Mouse (Mus musculus) layer of hippocampus, adult 18-20 months (tissue): ENCODE results near the gene Adss. TPM values are rescaled to one million over a fixed set of nuclear protein-coding genes. Genes with fewer than 3 reads are reported as not detected.
A peak's percentile ranks its signal among the peaks of the same experiment; 100 is the strongest.
"Not testable (repeated sequence)": the region's sequence is repeated elsewhere in the genome, so short reads cannot be mapped to it uniquely, and the experiment has no call there.

Experiments used
- DNase-seq, 2 experiments: peaks; one replicate each; pipeline ENCODE4 v3.0.0; 2022; ENCODE audit warnings: low spot score in 2 of 2
- long read RNA-seq: library from polyadenylated mRNA; stranded (forward); transcript quantifications from one replicate; pipeline ENCODE4 v2.0.0, GENCODE M21; 2021
- total RNA-seq, 2 experiments: library from RNA; stranded (reverse); gene quantifications; 2 replicates each; pipeline ENCODE4 v1.2.3; 2021

Gene Adss
- total RNA-seq, result 10 to 100 TPM; 65.9 to 68.9 TPM
- long read RNA-seq, transcript Adss-201 (13 exons, 2,771 nt), result major isoform, 98 of 123 reads
- long read RNA-seq, partial matches to known transcripts, result 4 of 123 reads
- long read RNA-seq, other reads (novel, unspliced or antisense), result 21 of 123 reads

DNA sequence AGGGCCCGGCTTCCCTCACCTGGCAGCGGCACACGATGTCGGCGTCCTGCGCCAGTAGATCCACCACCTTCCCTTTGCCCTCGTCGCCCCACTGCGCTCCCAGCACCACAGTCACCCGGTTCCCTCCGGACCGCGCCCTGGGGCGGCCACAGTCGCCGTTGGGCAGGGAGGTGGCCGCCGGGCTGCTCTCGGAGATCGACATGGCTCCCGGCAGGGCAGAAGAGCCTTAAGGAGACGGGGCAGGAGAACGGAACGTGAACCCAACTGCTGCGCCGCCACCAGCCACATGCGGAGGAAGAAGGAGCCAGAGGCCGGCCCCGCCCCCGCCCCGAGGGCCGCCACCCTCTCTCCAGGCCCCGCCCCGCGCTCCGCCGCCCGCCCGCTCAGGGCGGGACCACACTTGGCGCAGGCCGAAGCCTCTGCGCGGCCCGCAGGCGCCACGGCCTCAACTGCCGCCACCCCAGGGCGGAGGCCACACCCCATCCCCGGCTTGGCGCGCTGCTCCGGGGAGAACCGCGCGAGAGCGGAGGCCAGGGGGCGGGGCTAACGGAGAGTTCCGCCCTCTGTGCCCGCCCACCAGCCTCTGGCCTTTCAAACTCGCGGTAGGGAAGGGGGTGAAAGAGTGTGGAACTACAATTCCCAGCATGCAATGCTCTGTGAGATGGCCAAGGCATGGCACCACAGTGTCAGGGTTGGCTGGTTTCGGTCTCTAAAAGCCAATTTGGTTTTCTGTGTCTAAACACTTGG, at the start of gene Adss:
Gene Adss, minus strand, starts transcription at position 319 of the 747 bp plus-strand sequence.
- DNase-seq, result peak; percentile 98 to 99

DNA sequence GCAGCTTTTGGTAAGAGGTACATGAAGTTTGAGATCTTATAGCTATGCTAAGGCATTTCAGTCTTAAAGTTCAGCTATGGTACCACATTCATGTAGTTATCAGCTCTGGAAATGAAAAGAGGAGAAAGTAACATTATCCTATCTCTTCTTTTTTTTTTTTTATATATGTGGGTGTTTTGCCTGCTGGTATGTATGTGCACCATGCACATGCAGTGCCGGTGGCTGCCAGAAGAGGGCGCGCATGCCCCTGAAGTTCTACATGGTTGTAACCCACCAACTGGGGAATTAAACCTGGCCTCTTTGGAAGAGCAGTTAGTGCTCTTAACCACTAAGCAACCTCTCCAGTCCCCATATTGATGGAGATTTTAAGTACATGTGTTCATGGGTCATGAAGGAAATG, 49.5 kb upstream of the Adss start:
- not testable (repeated sequence) for DNase-seq

- DNase-seq, result peak in 1 of 2 experiments; percentile 9
These were observed 31.5 kb upstream of the Adss start for GRCm38 (mm10) chr1:177827776-177828175.

- not testable (repeated sequence) for DNase-seq
These were observed 10.5 kb upstream of the Adss start for GRCm38 (mm10) chr1:177806772-177807171.

DNA sequence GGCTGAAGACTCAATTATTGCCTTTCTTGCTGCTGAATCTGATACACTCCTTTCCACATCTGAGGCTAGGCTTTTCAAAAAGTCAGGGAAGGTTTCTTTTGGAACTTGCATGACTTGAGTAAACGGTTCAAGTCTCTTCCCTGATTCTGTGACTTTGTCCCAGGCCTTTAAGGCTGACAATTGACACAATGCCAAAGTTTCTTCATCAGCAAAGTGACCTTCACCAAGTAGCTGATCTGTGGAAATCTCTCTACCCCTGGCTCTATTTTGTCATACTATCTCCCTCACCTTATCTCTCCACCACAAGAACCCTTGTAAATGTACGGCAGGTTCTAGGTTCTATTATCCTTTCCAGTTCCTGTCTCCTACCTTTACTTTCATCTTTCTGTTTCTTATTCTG, 7.2 kb upstream of the Adss start:
- DNase-seq, result no peak

DNA sequence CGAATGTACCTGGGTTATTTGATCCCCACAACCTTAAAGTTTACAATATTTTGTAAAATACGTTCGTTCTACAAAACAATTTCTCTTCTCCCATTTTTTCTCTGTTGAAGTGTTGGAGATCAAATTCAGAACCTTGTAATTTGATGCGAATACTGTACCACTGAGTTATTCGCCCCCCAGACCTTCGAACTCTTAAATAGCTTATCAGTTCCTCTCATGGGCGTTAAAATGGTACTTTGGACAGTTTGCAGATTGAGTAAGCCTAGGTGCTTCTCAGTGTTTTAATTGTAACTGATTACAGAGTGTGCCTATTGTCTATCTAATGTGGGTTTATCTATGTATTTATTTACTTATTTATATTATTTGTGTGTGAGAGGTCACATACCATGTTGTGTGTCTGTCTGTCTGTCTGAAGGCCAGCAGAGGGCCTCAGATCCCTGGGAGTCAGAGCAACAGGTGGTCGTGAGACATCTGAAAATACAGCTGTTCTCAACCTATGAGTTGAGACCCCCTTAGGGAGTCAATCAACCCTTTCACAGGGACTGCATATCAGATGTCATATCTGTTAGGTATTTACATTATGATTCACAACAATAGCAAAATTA, 942 bp upstream of the Adss start:
- no peak for DNase-seq

DNA sequence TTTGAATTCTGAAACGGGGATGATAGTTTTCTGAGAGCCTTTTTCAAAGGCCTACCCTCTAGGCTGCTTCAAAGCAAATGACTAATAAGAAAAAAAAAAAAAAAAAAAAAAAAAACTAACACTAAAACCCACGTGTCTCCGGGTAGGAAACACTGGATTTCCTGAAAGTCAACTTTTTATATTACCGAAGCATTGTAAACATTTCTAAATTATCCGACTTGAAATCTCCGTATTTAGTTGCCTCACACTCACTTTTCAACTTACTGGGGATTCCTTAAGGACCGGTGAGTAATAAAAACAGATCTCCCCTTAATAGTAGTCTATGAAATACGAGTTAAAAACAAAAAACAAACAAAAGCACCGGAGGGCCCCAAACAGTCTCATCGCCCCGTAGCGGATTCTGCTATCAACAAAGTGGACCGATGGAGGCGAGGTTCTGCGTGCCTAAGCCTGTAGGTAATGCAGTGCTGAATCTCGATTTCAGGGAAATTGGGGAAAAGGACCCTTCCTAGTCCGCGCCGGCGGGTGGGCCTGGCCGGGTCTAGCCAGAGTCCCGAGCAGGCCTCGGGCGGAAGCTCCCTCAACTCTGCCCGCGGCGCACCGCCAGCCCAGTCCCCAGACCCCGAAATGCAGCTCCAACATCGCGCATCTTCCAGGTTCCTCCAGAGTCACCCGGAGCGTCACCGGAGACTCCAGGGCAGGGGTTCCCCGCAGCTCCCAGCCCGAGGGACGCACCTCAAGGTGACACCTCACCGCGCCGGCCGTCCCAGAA, 704 bp downstream of the Adss start:
- DNase-seq, result peak in 1 of 2 experiments; percentile 30

GRCm38 (mm10) chr1:177794866-177795265, 1.4 kb downstream of the Adss start:
- DNase-seq, result no peak

DNA sequence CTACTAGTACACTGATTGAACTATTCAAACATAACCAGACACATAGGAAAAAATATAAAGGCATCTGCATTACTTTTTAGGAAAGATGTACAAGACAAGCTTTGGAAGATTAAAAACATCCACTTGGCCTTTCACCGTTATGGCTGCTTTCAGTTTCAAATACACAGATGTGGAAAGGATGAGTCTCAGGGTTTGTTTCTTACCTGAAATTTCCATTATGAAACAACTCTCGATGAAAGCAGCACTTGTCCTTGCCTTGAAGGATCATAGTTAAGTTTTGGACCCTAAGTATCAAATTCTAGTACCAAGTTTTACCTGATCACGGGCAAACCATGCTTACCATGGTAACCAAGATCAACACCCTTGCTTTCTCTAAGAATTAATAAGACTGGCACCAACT, 3.5 kb downstream of the Adss start:
- DNase-seq, result no peak

- DNase-seq, result no peak
These were observed 18.9 kb downstream of the Adss start for GRCm38 (mm10) chr1:177777397-177777796.

DNA sequence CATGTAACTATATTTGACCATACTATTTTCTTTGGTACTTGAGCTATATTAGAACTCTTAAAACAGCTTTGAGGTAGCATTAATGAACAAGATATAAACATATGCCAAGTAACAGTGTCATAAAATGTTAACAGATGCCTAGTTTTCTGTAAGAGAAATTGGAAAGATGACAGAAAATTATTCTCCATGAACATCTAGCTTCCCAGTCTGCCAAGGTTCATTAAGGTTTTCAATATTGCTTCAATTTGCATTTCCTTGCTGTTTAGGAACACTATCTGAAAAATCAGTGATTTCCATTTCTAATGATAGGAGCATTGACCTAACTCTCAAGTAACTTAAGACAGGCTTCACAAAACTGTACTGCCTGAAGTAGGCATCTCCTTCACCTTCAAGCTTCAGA, 27.4 kb downstream of the Adss start:
- DNase-seq, result no peak

DNA sequence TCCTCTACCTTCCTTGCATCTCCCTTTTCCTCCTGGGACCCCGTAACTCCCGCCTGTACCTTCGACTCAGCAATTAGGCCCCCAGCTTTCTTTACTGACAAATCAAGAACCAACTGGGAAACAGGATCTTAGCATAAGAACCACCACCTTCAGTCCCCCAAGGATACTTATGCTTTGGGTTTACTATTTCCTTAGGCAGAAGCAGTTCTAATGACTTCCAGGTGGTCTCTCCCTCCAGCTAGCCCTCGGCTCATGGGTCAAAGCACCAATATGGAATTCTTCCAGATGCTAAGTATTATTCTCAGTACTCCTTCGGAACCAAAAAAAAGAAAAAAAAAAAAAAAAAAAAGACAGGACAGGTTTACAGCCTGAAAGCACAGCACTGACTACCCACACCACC, 39.1 kb downstream of the Adss start:
- no peak for DNase-seq

GRCm38 (mm10) chr1:177753496-177753895, 42.8 kb downstream of the Adss start:
- no peak for DNase-seq

GRCm38 (mm10) chr1:177747869-177748540, 48.3 kb downstream of the Adss start:
- DNase-seq, result no peak

- no peak for DNase-seq
These were observed 51.6 kb downstream of the Adss start for GRCm38 (mm10) chr1:177744521-177745325.

- DNase-seq, result no peak
These were observed 54.2 kb downstream of the Adss start for GRCm38 (mm10) chr1:177742119-177742518.

DNA sequence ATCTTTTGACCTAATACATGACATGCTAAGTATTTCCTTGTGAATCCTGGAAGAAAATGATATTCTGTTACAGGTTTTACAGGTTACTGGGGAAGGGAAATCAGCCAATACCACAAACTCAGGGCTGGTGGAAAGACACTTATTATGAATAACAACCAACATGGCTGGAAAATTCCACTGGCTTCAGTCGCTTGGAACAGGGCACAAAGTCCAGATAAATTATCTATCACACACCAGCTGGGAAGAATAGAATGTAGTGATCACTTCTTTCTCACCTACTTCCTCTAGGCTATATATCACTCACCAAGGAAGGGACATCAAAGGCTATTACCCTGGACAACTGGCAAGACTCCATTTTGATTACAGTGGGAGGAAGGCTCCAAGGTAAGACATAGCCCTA, 55.6 kb downstream of the Adss start:
- DNase-seq, result no peak

GRCm38 (mm10) chr1:177737505-177738105, 58.7 kb downstream of the Adss start:
- no peak for DNase-seq

DNA sequence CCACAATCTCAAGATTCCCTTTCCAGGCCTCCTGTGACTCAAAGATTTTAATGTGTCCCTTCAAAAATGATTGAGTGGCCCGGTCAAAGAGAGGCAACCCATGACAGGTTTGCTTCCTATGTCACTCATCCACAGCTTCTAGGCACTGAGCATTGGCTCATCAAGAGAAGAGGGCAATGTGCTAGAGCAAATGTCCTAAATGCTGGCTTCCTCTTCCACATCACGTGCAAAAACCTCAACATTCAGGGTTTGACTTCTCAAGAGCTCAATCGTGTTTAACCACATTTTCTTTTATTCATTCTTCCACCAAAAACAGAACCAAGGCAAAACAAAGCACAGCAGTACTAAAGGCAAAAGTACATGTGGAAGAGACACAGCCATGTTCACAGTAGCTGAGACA, 64.3 kb downstream of the Adss start:
- no peak for DNase-seq
